Mouse (Mus musculus): ENCODE data around the gene Zfp820.
"Not testable (repeated sequence)": the region's sequence is repeated elsewhere in the genome, so short reads cannot be mapped to it uniquely, and the experiment has no call there.

Gene Zfp820

DNA sequence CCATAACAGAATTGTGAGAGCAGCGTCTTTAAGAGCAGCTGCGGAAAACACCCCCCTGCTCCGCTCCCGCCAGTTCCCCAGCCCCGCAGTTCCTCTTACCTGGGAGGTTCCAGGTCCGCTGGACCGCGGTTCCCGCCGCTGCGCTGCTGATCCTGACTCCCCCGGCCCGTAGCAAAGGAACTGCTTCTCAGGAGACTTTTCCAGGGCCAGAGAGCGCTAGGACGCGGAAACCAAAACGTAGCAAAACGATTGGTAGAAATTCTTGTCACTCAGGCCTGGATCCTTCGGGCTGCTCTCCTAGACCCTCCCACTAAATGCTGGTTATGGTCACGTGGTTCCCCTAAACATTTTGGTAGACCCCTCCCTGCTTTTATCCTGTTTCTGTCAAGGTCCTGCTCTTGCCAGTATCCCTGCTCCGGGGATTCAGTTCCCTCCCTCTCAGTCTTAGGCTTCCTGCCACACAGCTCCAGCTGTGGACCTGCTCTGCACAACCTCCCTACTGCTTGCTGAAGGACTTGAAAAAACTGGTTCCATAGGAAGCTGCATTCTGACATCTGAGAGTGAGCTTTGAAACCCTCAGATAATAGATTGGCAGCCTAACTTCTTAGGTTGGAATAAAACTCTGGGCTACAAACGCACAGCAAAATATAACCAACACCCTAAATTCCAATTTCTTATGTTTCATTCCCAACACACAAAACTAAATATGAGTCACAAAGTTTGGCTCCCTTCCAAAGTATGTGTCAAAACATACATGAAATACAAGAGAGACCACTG is at the start of gene Zfp820:
TSS of gene Zfp820 (minus strand) at position 228 of the 777 bp plus-strand sequence.
- DNase-seq = peak; percentile 70 to 72

DNA sequence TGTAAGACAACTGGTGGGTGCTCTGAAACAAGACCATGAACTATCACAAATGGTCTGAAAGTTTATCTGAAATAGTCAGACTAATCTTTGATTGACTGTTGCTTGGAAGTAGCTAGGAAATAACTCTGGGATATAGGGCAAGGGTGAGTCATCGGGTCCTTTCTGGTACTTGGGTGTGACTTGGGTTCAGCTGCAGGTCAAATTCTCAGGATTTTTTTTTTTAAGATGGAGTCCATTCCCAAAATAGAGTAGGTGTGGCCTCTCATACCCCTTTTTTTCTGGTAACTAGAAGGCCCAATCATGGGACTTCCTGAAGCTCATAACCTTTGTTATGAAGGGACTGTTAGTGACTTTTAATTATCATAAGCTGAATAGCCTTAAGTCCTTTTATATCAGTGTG is 25.7 kb upstream of the Zfp820 start:
- DNase-seq = no peak

DNA sequence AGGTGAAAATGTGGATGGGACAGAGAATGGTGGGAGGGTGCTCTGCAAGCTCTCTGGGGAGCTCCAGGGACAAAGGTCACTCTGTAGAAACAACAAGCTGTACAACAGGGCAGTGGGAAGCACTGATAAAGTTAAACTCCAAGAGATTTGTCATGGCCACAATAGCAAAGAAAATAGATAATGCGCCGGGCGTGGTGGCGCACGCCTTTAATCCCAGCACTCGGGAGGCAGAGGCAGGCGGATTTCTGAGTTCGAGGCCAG is 680 bp upstream of the Zfp820 start:
- not testable (repeated sequence) for DNase-seq

DNA sequence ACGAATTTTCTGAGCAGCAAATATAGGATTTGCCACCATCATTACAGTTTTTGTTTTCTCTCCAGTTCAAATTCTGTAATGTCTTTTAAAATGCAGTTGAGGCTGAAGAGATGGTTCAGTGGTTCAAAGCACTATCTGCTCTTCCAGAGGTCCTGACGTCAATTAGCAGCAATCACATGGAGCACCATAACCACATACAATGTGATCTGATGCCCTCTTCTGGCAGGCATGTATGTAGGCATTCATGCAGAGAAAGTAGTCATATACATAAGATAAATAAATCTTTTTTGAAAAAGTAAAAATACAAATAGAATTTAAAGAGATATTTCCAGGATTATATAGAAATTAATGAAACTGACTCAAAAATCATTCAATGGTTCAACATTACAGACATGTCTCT is 7.1 kb downstream of the Zfp820 start:
- no peak for DNase-seq

DNA sequence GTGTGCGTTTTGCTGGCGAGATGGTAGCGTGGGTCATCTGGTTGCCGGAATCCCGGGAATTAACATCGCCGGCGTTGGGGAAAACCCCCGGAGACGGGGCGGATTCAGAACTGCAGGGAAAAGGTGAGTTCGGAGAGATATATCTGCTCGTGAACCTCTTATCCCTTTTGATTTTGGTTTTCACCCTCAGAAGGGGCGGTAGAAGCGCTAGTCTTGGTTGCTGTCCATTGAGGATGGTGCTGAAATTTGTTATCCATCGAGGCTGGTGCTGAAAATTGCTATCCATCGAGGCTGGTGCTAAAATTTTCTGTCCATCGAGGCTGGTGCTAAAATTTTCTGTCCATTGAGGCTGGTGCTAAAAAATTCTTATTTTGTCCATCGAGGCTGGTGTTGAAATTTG is 44.2 kb downstream of the Zfp820 start:
- not testable (repeated sequence) for DNase-seq

DNA sequence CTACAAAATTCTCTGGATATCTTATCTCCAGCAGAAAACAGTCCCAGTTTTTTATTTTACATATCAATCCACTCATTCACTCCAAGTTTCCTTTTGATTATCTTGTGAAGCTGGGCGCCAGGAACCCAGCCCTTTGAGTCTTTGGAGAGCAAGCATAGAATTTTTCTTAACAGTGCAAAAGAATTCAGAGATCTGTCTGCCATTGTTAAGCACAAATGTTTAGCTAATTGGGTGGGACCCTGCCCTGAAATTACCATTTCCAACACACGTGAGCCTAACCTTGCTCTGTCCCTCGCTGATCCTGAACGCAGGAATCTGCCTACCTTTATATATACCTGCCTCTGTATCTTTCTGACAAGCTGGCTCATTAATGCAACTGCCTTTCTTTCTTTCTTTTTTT is 53.3 kb downstream of the Zfp820 start:
- DNase-seq = no peak

DNA sequence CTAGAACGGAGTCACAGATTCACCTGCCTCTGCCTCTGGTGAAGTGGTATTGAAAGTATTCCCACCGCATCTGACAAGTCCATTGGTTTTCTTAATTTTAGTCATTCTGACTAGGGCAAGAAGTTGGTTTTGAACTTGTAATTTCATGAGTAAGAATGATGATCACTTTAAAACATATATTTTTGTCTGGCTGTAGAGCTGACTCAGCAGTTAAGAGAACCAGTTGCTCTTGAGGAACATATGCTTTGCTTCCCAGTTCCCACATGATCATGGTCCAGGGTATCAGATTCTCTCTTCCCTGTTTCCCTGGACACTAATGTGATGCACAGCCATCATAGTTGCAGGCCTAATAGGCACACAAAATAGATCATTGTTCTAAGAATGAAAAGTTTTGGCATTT is 75.2 kb downstream of the Zfp820 start:
- DNase-seq = no peak
